Mouse (Mus musculus): ENCODE data around the gene Olfr301. TPM values are rescaled to one million over a fixed set of nuclear protein-coding genes. Genes with fewer than 3 reads are reported as not detected.

Olfr301 gene
- not detected in 2 replicates for polyA plus RNA-seq (2015; fragmentation: Nextera tagmentation; extraction: Ambion mirVana)

DNA sequence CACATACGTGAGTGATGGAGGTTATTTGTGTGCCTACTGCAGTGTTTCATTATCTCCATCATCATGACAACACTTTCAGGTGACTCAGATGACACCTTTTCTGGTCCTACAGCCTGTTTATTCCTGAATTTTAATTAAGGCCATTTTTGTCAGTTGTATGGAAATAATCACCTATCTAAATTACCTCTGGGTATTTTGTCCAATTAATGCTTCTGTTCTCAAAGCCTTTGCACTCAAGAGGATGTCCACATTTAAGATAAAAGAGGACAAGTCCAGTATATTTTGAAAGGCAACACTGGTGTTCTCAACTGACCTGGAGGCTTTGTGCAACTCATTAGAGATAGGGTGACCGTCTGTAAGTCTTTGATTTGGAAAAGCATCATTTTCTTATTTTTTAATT lies at the start of gene Olfr301:
Olfr301 (plus strand) TSS at position 301 of the 400 bp plus-strand sequence.
- Histone ChIP-seq H3K36me3 (ENCODE audit: control insufficient read depth, insufficient read depth) (no peaks in the 10 kb centered on the region), H3K27me3 (ENCODE audit: control insufficient read depth, insufficient read depth, low read length) (no peaks in the 10 kb centered on the region), H3K4me3 (ENCODE audit: low read length) (no peak within 1 kb of the TSS), H3K9ac (ENCODE audit: low read length) (no peak within 1 kb of the TSS), H3K4me1 (ENCODE audit: control insufficient read depth, insufficient read depth, low read length) (no peaks in the 10 kb centered on the region), H3K4me2 (ENCODE audit: low read depth, low read length) (no peak within 1 kb of the TSS), H3K27ac (ENCODE audit: low read length) (no peak within 1 kb of the TSS), H3K9me3 (replicated peaks; ENCODE audit: control insufficient read depth, low read length) (no peaks in the 10 kb centered on the region)
- ATAC-seq (replicated peaks; ENCODE audit: extremely low read depth, insufficient read depth, low FRiP score), result no peak
- 69% methylated on average over 2 of the region's 2 CpGs for WGBS

DNA sequence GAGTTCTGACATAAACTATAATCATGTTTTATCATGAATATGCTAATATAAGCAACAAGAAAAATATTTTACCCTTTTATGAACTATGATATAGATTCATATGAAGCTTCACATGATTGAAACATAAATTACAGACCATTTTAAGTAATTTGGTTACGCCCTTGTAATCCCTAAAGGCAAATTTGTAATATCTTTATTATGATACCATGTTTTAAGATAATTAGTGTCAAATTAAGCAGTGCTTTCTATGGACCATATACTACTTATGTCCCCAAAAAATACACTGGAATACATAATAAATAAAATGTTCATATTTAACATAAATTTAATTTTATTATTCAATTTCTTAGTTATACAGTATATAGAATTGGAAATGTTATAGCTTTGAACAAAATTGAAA lies 36.8 kb upstream of the Olfr301 start, which contains the start of gene Olfr305:
Olfr305 (minus strand) TSS at position 101 of the 400 bp plus-strand sequence.
- no peak within 1 kb of the TSS for H3K27ac ChIP-seq (ENCODE audit: low read length)
- no peak within 1 kb of the TSS for H3K4me2 ChIP-seq (ENCODE audit: low read depth, low read length)
- WGBS, result 81% methylated on average over 1 of the region's 1 CpGs
- no peaks in the 10 kb centered on the region for H3K4me1 ChIP-seq (ENCODE audit: control insufficient read depth, insufficient read depth, low read length)
- H3K36me3 ChIP-seq (ENCODE audit: control insufficient read depth, insufficient read depth), result no peaks in the 10 kb centered on the region
- H3K9me3 ChIP-seq (replicated peaks; ENCODE audit: control insufficient read depth, low read length), result no peaks in the 10 kb centered on the region
- no peak for ATAC-seq (replicated peaks; ENCODE audit: extremely low read depth, insufficient read depth, low FRiP score)
- no peak within 1 kb of the TSS for H3K9ac ChIP-seq (ENCODE audit: low read length)
- no peaks in the 10 kb centered on the region for H3K27me3 ChIP-seq (ENCODE audit: control insufficient read depth, insufficient read depth, low read length)
- H3K4me3 ChIP-seq (ENCODE audit: low read length), result no peak within 1 kb of the TSS

DNA sequence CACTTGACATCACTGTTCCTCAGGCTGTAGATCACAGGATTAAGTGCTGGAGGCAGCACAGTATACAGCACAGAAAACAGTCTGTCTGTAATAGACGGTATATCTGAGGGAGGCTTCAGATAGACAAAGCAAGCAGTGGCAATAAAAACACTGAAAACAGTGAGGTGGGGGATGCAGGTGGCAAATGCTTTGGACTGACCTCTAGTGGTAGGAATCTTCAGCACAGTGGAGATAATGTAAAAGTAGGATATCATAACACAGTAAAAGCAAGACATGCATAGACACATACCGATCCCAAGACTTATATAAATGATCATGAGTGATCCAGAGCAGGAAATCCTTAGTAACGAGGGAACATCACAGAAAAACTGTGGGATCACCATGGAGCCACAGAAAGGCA lies 17.9 kb upstream of the Olfr301 start:
- H3K9ac ChIP-seq (ENCODE audit: low read length), result no peak overlapping the region
- H3K4me2 ChIP-seq (ENCODE audit: low read depth, low read length), result no peak overlapping the region
- WGBS, result 72% methylated on average over 3 of the region's 3 CpGs
- no peak overlapping the region for H3K27ac ChIP-seq (ENCODE audit: low read length)
- no peak for ATAC-seq (replicated peaks; ENCODE audit: extremely low read depth, insufficient read depth, low FRiP score)
- no peaks in the 10 kb centered on the region for H3K4me1 ChIP-seq (ENCODE audit: control insufficient read depth, insufficient read depth, low read length)
- H3K4me3 ChIP-seq (ENCODE audit: low read length), result no peak overlapping the region
- H3K27me3 ChIP-seq (ENCODE audit: control insufficient read depth, insufficient read depth, low read length), result no peaks in the 10 kb centered on the region
- no peaks in the 10 kb centered on the region for H3K36me3 ChIP-seq (ENCODE audit: control insufficient read depth, insufficient read depth)
- no peaks in the 10 kb centered on the region for H3K9me3 ChIP-seq (replicated peaks; ENCODE audit: control insufficient read depth, low read length)

DNA sequence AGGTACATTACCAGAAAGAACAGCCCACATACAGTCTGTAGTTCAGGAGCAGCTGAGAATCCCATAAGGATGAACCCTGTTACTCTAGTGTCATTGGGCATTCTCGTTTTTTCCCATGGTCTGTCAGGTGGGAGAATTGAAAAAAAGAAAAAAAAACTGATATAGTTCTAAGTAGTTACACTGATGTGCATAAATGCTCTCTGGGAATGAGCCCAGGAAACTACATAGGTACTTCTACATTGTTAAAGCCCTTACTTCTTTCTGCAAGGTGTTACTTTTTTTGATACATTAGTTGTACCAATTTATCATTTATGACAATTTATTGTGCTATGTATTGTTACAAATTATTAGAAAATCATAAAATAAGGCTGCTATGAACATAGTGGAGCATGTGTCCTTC lies 17.1 kb upstream of the Olfr301 start, which contains the start of gene Olfr304:
Olfr304 (minus strand) TSS at position 101 of the 400 bp plus-strand sequence.
- Histone ChIP-seq H3K4me1 (ENCODE audit: control insufficient read depth, insufficient read depth, low read length) (no peaks in the 10 kb centered on the region), H3K4me3 (ENCODE audit: low read length) (no peak within 1 kb of the TSS), H3K9ac (ENCODE audit: low read length) (no peak within 1 kb of the TSS), H3K27ac (ENCODE audit: low read length) (no peak within 1 kb of the TSS), H3K9me3 (replicated peaks; ENCODE audit: control insufficient read depth, low read length) (no peaks in the 10 kb centered on the region), H3K4me2 (ENCODE audit: low read depth, low read length) (no peak within 1 kb of the TSS), H3K27me3 (ENCODE audit: control insufficient read depth, insufficient read depth, low read length) (no peaks in the 10 kb centered on the region), H3K36me3 (ENCODE audit: control insufficient read depth, insufficient read depth) (no peaks in the 10 kb centered on the region)
- 44% methylated on average over 1 of the region's 1 CpGs for WGBS
- no peak for ATAC-seq (replicated peaks; ENCODE audit: extremely low read depth, insufficient read depth, low FRiP score)

DNA sequence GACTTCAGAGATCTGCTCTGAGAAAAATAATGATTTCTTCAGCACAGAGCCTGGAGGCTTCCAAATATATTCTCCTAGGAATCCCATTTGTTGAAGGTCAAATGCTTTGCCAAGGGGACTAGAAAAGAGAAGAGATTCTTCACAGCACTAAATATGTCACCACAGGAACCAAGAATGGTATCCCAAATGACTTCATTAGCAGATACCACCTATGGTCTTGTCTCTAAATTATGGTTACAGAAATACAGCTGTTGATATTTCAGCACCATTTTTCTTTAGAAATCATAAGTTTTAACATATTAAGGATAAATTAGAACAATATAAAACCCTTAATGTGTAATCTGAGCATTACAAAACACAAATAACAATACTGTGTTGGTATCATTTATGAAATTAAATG lies 6.0 kb upstream of the Olfr301 start, which contains the start of gene Olfr303:
Olfr303 (minus strand) TSS at position 101 of the 400 bp plus-strand sequence.
- H3K27me3 ChIP-seq (ENCODE audit: control insufficient read depth, insufficient read depth, low read length), result no peaks in the 10 kb centered on the region
- H3K27ac ChIP-seq (ENCODE audit: low read length), result no peak within 1 kb of the TSS
- H3K4me1 ChIP-seq (ENCODE audit: control insufficient read depth, insufficient read depth, low read length), result no peaks in the 10 kb centered on the region
- H3K9me3 ChIP-seq (replicated peaks; ENCODE audit: control insufficient read depth, low read length), result no peaks in the 10 kb centered on the region
- H3K9ac ChIP-seq (ENCODE audit: low read length), result no peak within 1 kb of the TSS
- no peak within 1 kb of the TSS for H3K4me3 ChIP-seq (ENCODE audit: low read length)
- no peak within 1 kb of the TSS for H3K4me2 ChIP-seq (ENCODE audit: low read depth, low read length)
- H3K36me3 ChIP-seq (ENCODE audit: control insufficient read depth, insufficient read depth), result no peaks in the 10 kb centered on the region
- ATAC-seq (replicated peaks; ENCODE audit: extremely low read depth, insufficient read depth, low FRiP score), result no peak

DNA sequence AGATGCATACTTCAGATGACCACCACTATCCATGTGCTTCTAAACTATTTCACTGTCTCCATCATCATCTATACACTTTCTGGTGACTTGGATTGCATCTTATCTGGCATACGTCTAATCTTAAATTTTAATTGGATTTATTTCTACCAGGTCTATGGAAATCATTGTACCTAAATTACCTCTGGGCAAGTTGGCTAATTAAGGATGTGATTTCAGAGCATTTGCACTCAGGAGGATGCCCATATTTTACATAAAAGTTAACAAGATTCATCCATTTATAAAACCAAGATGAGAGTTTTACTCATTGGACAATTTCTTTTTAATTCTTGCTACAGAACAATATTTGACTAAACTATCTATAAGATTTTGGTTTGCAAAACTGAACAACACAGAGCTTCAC lies 56.0 kb downstream of the Olfr301 start, which contains the start of gene Olfr299:
Olfr299 (plus strand) TSS at position 301 of the 400 bp plus-strand sequence.
- H3K4me2 ChIP-seq (ENCODE audit: low read depth, low read length), result no peak within 1 kb of the TSS
- ATAC-seq (replicated peaks; ENCODE audit: extremely low read depth, insufficient read depth, low FRiP score), result no peak
- no peaks in the 10 kb centered on the region for H3K9me3 ChIP-seq (replicated peaks; ENCODE audit: control insufficient read depth, low read length)
- H3K4me1 ChIP-seq (ENCODE audit: control insufficient read depth, insufficient read depth, low read length), result no peaks in the 10 kb centered on the region
- H3K4me3 ChIP-seq (ENCODE audit: low read length), result no peak within 1 kb of the TSS
- H3K36me3 ChIP-seq (ENCODE audit: control insufficient read depth, insufficient read depth), result no peaks in the 10 kb centered on the region
- no peaks in the 10 kb centered on the region for H3K27me3 ChIP-seq (ENCODE audit: control insufficient read depth, insufficient read depth, low read length)
- no peak within 1 kb of the TSS for H3K27ac ChIP-seq (ENCODE audit: low read length)
- WGBS, result 86% methylated on average over 1 of the region's 1 CpGs
- no peak within 1 kb of the TSS for H3K9ac ChIP-seq (ENCODE audit: low read length)

Other genes starting within 250 kb of the Olfr301 start
- not detected in 2 replicates for gene Vmn2r75, start 232.1 kb upstream of the Olfr301 start, polyA plus RNA-seq (2015; fragmentation: Nextera tagmentation; extraction: Ambion mirVana)
- not detected in 2 replicates for gene Vmn2r76, start 157.5 kb upstream of the Olfr301 start, polyA plus RNA-seq (2015; fragmentation: Nextera tagmentation; extraction: Ambion mirVana)
- not detected in 2 replicates for gene Olfr310, start 126.7 kb upstream of the Olfr301 start, polyA plus RNA-seq (2015; fragmentation: Nextera tagmentation; extraction: Ambion mirVana)
- gene Olfr309, start 90.1 kb upstream of the Olfr301 start, polyA plus RNA-seq (2015; fragmentation: Nextera tagmentation; extraction: Ambion mirVana), result not detected in 2 replicates
- gene Olfr308, start 78.2 kb upstream of the Olfr301 start, polyA plus RNA-seq (2015; fragmentation: Nextera tagmentation; extraction: Ambion mirVana), result not detected in 2 replicates
- gene Olfr307, start 66.3 kb upstream of the Olfr301 start, polyA plus RNA-seq (2015; fragmentation: Nextera tagmentation; extraction: Ambion mirVana), result not detected in 2 replicates
- gene Olfr305, start 36.9 kb upstream of the Olfr301 start, polyA plus RNA-seq (2015; fragmentation: Nextera tagmentation; extraction: Ambion mirVana), result not detected in 2 replicates
- not detected in 2 replicates for gene Olfr304, start 17.2 kb upstream of the Olfr301 start, polyA plus RNA-seq (2015; fragmentation: Nextera tagmentation; extraction: Ambion mirVana)
- gene Olfr303, start 6.1 kb upstream of the Olfr301 start, polyA plus RNA-seq (2015; fragmentation: Nextera tagmentation; extraction: Ambion mirVana), result not detected in 2 replicates
- not detected in 2 replicates for gene Olfr299, start 56.1 kb downstream of the Olfr301 start, polyA plus RNA-seq (2015; fragmentation: Nextera tagmentation; extraction: Ambion mirVana)
- not detected in 2 replicates for gene Olfr298, start 88.6 kb downstream of the Olfr301 start, polyA plus RNA-seq (2015; fragmentation: Nextera tagmentation; extraction: Ambion mirVana)
- gene Olfr297, start 116.1 kb downstream of the Olfr301 start, polyA plus RNA-seq (2015; fragmentation: Nextera tagmentation; extraction: Ambion mirVana), result not detected in 2 replicates
- not detected in 2 replicates for gene Olfr295, start 180.0 kb downstream of the Olfr301 start, polyA plus RNA-seq (2015; fragmentation: Nextera tagmentation; extraction: Ambion mirVana)
- gene Olfr294, start 212.8 kb downstream of the Olfr301 start, polyA plus RNA-seq (2015; fragmentation: Nextera tagmentation; extraction: Ambion mirVana), result not detected in 2 replicates
- not detected in 2 replicates for gene Olfr293, start 245.2 kb downstream of the Olfr301 start, polyA plus RNA-seq (2015; fragmentation: Nextera tagmentation; extraction: Ambion mirVana)

Measured in heart, embryonic 16.5 days (tissue).